Mouse (Mus musculus) left cerebral cortex, postnatal 36 days (tissue): ENCODE results near the gene Sstr3. TPM values are rescaled to one million over a fixed set of nuclear protein-coding genes. Genes with fewer than 3 reads are reported as not detected.
A peak's percentile ranks its signal among the peaks of the same experiment; 100 is the strongest.

ENCODE experiments used
- DNase-seq, 2 experiments: peaks; one replicate each; pipeline ENCODE4 v3.0.0; 2021 to 2022; ENCODE audit warnings: low spot score in 2 of 2, mixed read lengths in 1 of 2
- intact Hi-C: fragments of 180-260 bp; cut with DNase I; formaldehyde crosslinking; loops from one replicate; pipeline ENCODE4 v1.15.1; 2025
- total RNA-seq, 2 experiments: library from RNA; stranded (reverse); gene quantifications; 2 replicates each; pipeline ENCODE4 v1.2.3; 2021

Sstr3 gene
- total RNA-seq, 2 experiments from 2014 or later, result 21.3 to 22.4 TPM

GRCm38 (mm10) chr15:78535723-78536421, 8.6 kb downstream of the Sstr3 start:
- intact Hi-C loops, result loop anchor here (10.0 kb wide), 1 partner anchor 361 kb away; the partner anchor contains the start of gene Ift27
- no peak for DNase-seq

DNA sequence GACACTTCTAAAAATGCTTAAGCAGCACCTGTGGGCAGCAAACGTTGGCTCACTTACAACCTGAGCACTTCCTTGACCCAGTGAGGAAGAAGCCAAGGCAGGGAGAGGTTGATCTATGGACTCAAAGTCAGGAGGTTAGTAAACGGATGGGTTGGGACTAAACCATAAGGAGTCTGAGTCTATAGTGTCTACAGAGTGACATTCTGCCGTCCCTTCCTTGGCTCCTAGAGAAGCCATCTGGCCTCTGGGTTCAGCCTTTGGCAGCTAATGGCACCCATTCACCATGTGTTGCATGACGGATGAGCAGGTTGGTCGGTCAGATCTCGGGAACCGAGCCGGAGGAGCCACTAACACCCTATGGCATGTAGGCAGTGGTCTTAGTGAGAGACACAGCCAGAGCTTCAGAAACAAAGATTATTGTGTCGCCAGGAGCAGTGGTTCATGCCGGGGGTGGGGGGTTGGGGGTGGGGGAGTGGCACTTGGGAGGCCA, 11.1 kb downstream of the Sstr3 start:
- intact Hi-C loops, result loop anchor here (2.0 to 10.0 kb wide), 2 partner anchors 19 to 359 kb away; partner anchors contain the start of gene Ift27
- no peak for DNase-seq

DNA sequence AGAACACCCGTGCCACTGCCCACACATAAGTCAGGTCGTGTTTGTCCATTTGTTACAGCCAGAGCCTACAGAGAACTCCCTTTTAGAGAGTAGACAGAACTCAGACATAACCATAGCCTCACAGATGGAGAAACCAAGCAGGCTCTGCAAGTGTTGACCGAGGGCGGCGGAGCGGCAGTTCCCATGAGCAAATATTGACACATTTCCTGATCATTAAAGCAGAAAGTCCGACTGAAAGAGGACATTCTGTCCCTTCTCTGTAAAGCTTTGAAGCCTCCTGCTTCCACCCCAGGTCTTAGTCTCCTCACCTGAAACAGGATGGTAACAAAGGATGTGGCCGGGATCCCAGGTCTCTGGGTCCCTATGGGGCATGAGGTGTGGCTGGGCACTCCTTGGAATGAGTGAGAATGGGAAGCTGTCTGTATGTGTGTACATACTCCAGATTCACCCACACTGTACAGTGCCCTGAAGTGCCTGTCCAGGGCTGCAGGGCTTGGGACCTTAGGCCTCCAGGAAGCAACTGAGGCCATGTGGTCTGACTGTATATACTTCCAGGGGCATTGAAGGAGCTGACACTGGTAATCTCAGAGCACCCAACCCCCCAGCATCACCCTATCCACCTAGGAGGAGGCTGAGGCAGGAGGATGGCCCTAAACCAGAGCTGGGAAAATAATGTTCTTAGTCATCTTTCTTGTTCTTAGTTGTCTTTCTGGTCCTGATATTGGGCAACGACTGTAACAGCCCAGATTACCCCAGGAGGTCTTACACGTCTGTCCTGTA, 11.7 kb downstream of the Sstr3 start:
- DNase-seq, result no peak
- intact Hi-C loops, result loop anchor here (1.0 to 10.0 kb wide), 3 partner anchors 18 to 358 kb away; partner anchors contain the start of gene Ift27

DNA sequence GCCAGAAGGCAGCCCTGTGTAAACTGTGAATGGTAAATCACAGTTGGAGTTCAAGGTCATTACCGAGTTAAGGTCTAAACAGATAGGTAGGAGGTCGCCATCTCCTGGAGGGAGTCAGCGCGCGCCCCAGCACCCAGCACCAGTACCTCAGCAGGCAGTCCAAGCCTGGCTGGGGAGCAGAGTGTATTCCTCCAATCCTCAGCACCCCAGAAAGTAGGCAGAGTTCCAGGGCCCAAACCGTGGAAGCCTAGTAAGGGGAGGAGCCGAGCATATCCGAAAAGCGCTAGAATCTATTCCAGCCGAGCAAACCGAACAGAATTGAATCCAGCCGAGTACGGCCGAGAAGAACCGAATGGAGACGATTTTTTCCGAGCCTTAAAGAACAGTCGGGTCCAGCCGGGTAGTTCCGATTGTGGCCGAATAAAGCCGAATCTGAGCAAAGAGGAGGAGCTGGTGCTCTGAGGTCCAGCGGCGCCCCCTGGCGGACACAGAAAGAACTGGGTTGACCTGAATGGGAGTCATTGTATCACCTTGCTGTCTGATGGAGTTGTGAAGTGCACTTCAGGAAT, 12.5 kb downstream of the Sstr3 start:
- peak; percentile 99 to 100 for DNase-seq
- intact Hi-C loops, result loop anchor here (1.0 to 10.0 kb wide), 3 partner anchors 17 to 357 kb away; partner anchors contain the start of gene Ift27

- intact Hi-C loops, result loop anchor here (10.0 kb wide), 1 partner anchor 357 kb away; the partner anchor contains the start of gene Ift27
Observed at GRCm38 (mm10) chr15:78531451-78531720, 13.1 kb downstream of the Sstr3 start.

DNA sequence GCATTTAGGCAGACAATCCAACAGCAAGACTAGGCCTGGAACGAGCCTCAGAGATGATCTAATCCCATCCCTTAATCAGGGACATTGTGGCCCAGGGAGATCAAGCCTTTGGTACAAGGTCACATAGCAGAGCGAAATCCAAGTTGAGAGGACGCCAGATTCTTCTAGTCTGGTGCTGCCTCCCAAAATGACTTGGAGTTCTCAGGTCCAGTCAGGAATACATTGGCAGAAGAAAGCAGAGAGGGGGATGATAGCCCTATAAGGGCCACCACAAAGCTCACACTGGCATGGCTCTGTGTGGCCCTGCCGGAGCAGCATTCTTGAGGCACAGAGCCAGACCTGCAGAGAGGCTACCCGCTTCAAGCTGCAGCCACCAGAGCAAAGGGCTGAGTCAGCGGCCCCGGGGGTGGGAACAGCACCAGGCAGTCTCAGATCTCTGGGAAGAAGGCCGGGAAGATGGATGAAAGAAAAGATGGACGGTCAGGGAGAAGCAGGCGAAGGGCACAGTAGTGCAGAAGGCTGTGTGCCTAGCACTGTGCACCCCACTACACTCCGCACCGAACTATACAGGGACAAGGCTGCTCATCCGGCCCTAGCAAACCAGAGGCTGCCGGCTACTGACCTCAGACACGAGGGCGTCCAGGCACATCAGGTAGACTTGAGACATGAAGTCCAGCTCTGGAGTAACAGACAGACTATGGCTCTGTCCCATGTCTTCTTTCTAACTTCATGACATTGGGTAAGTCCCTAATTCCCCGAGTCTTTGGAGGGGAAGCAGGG, 13.6 kb downstream of the Sstr3 start, which contains the start of gene C1qtnf6:
Gene C1qtnf6, minus strand, starts transcription at position 746 of the 780 bp plus-strand sequence.
- intact Hi-C loops, result loop anchor here (10.0 kb wide), 1 partner anchor 356 kb away; the partner anchor contains the start of gene Ift27
- peak in 1 of 2 experiments; percentile 26 for DNase-seq

More at GRCm38 (mm10) chr15:78531451-78531720, 13.1 kb downstream of the Sstr3 start:
- no peak for DNase-seq

DNA sequence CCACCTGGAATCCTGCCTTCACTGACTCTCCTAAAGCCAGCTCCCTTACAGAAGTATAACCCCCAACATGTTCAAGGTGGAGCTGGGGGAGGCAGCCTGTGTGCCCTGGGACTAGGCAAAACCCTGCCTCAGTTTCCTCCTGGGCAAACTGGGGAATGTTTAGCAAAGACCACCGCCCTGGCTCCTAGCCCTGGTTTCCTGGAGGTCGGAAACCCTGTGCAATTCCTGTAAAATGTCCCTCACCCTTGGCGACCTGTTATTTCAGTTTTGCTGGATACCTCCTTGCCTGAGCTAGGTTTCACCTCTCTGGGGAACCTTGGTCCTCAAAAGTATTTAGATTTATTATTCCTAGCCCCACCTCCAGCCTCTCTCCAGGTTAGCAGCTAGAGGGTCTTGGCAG, 14.3 kb downstream of the Sstr3 start:
- no peak for DNase-seq
- intact Hi-C loops, result loop anchor here (10.0 kb wide), 1 partner anchor 355 kb away; the partner anchor contains the start of gene Ift27

DNA sequence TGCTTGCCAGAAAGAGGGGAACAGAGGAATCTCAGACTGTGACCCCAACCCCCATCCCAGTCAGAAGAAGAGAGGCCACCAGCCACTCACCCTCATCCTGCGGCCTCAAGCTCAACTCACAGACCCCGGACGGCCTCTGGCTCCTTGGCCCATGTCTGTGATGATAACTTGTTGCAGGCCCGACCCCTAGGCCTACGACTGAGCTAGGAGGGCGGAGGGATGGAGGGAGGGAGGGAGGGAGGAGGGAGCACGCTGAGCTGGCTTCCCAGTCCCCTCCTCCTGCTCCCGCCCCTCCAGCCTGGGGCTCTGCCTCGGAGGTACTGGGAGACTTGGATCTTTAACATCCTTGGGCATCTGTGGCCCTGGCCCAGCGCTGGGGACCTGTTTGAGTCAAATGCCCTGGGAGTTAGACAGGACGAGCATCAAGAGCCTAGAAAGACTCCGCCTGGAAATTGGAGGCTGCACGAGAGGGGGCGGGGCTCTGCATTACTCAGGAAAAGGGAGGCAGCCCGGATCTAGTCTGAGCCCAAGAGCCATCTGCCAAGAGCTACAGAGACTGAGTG, 15.0 kb downstream of the Sstr3 start:
- intact Hi-C loops, result no loop called here
- peak; percentile 65 to 69 for DNase-seq

DNA sequence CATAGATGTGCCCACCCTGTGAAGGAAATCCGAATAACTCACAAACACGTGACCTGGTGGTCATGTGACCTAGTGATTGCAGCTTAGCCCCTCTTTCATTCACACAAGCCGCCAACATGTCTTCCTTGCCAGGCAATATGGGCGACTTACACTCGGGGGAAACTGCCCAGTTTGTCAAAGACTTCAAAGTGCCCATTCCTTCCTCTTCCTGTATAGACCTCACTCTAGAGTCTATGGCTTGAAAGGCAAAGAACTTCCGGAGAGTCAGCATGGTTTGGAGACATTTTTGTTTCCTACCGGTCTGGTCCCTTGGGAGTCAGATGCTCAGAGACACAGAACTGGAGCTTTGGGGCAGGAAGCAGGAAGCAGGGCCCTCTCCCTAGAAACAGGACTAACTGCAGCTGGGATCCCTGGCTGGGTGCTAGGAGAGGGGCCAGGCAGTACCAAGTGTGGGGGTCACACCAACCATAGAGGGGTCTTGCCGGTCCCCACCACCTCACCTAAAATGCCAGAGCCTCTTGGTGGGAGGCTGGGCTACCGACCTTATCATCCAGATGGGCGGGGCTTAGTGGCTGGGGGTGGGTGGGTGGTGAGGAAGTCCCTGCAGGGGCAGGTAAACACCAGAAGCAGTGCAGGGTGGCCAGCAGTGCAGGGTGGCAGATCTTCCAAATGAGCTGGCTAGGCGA, 15.6 kb downstream of the Sstr3 start:
- intact Hi-C loops, result no loop called here
- no peak for DNase-seq

DNA sequence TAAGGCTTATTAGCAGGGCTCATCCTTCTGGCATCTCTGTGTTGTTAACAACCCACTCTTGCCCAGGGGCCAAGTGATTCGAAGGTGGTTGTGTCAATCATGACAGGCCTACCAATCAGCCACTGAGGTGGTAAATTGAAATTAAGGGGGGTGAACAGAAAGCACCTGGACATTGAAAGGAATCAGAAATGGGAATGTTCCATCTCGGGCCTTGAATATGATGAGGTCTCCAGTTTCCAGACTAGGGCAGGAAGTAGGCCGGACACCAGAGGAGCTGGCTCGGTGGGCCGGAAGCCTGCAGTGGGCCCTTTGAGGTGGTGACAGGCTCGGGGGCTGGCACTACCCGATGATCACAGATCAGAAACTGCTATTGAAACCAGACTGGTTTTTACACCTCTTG, 16.5 kb downstream of the Sstr3 start:
- peak in 1 of 2 experiments; percentile 43 for DNase-seq
- intact Hi-C loops, result no loop called here

DNA sequence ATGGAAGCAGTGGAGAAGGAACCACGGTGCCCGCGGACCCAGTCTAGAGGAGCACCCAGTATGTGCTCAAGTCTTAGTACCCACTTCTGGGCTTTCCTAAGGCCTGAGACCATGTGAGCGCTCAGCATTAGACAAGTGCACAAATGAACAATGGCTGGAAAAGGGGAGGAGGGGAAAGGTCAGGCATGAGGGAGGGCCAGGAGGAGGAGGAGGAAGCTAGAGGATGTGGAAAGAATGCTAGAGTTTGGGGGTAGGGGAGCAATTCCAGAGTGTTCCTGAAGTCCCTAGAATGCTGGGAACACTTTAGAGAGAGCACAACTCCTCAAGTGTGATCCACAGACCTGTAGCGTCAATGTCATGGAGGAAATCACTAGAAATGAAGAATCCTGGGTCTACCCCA, 20.3 kb downstream of the Sstr3 start:
- intact Hi-C loops, result no loop called here

DNA sequence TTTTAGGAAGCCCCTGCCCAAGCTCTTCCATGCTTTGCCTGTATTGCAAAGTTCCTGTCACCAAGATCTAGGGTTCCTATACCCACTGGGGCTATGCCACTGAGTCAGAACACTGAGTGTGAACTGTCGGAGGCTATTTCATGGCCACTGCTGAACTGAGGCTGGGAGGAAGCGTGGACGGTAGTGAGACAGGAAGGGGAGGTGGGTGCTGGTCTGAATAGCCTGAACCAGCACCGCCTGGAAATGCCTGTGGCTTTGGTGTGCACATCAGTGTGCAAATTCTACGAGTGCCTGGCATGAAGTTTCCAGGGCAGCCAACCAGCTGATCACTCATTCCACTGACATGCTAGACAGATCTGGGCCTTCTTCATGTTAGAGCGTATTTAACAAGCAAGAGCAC, 22.6 kb downstream of the Sstr3 start:
- DNase-seq, result no peak
- intact Hi-C loops, result no loop called here

More for the DNA sequence above, 20.3 kb downstream of the Sstr3 start:
- no peak for DNase-seq

- intact Hi-C loops, result no loop called here
- DNase-seq, result no peak
Observed at GRCm38 (mm10) chr15:78521331-78521730, 23.2 kb downstream of the Sstr3 start.

- no peak for DNase-seq
- intact Hi-C loops, result no loop called here
Observed at GRCm38 (mm10) chr15:78520112-78520715, 24.3 kb downstream of the Sstr3 start.

- DNase-seq, result no peak
- intact Hi-C loops, result no loop called here
Observed at GRCm38 (mm10) chr15:78518221-78518620, 26.3 kb downstream of the Sstr3 start.

GRCm38 (mm10) chr15:78515759-78516158, 28.7 kb downstream of the Sstr3 start:
- DNase-seq, result no peak
- intact Hi-C loops, result loop anchor here (2.0 kb wide), 1 partner anchor 17 kb away; no protein-coding TSS in a partner anchor

GRCm38 (mm10) chr15:78514393-78515146, 29.9 kb downstream of the Sstr3 start:
- peak; percentile 70 to 80 for DNase-seq
- intact Hi-C loops, result loop anchor here (2.0 to 5.0 kb wide), 3 partner anchors 18 to 68 kb away; no protein-coding TSS in a partner anchor
